Mouse (Mus musculus) adrenal gland, postnatal 14 days (tissue): ENCODE measurements at regions not wholly inside any gene's neighbourhood (a gene's known extent, or its start where the extent isn't known, plus 50 kb on each side); places are given as distances from the start of the nearest gene placed in this dataset.
A peak's percentile ranks its signal among the peaks of the same experiment; 100 is the strongest.

Experiments used
- DNase-seq: peaks from one replicate; pipeline ENCODE4 v3.0.0; 2021; ENCODE audit warnings: mixed read lengths

GRCm38 (mm10) chr12:29211946-29212345, 316.2 kb upstream of the Myt1l start:
- no peak for DNase-seq

GRCm38 (mm10) chr12:29213625-29214024, 314.6 kb upstream of the Myt1l start:
- no peak for DNase-seq

- no peak for DNase-seq
These were observed 306.1 kb upstream of the Myt1l start for GRCm38 (mm10) chr12:29222099-29222498.

- no peak for DNase-seq
These were observed 302.2 kb upstream of the Myt1l start for GRCm38 (mm10) chr12:29226001-29226400.

- DNase-seq = no peak
These were observed 295.4 kb upstream of the Myt1l start for GRCm38 (mm10) chr12:29232492-29233447.

GRCm38 (mm10) chr12:29236496-29236895, 291.7 kb upstream of the Myt1l start:
- DNase-seq = no peak

- DNase-seq = no peak
These were observed 290.7 kb upstream of the Myt1l start for GRCm38 (mm10) chr12:29237516-29237915.

- no peak for DNase-seq
These were observed 288.7 kb upstream of the Myt1l start for GRCm38 (mm10) chr12:29239482-29239881.

- no peak for DNase-seq
These were observed 288.2 kb upstream of the Myt1l start for GRCm38 (mm10) chr12:29239975-29240374.

GRCm38 (mm10) chr12:29243087-29243486, 285.1 kb upstream of the Myt1l start:
- no peak for DNase-seq

- DNase-seq = no peak
These were observed 282.1 kb upstream of the Myt1l start for GRCm38 (mm10) chr12:29246041-29246440.

- no peak for DNase-seq
These were observed 280.8 kb upstream of the Myt1l start for GRCm38 (mm10) chr12:29247356-29247755.

GRCm38 (mm10) chr12:29248459-29248858, 279.7 kb upstream of the Myt1l start:
- no peak for DNase-seq

- no peak for DNase-seq
These were observed 272.1 kb upstream of the Myt1l start for GRCm38 (mm10) chr12:29256103-29256502.

- no peak for DNase-seq
These were observed 271.0 kb upstream of the Myt1l start for GRCm38 (mm10) chr12:29257011-29257734.

GRCm38 (mm10) chr12:29257735-29258547, 270.2 kb upstream of the Myt1l start:
- DNase-seq = peak; percentile 60

GRCm38 (mm10) chr12:29258548-29258874, 269.7 kb upstream of the Myt1l start:
- DNase-seq = no peak

- no peak for DNase-seq
These were observed 269.2 kb upstream of the Myt1l start for GRCm38 (mm10) chr12:29258966-29259365.

GRCm38 (mm10) chr12:29274166-29274565, 254.0 kb upstream of the Myt1l start:
- DNase-seq = no peak

- DNase-seq = no peak
These were observed 252.5 kb upstream of the Myt1l start for GRCm38 (mm10) chr12:29275676-29276075.

- peak; percentile 52 for DNase-seq
These were observed 248.5 kb upstream of the Myt1l start for GRCm38 (mm10) chr12:29279631-29280080.

- DNase-seq = peak; percentile 56
These were observed 247.9 kb upstream of the Myt1l start for GRCm38 (mm10) chr12:29280081-29280788.
